Mouse (Mus musculus) cortical plate, adult 2 months (tissue): ENCODE results near the gene Ldah. TPM values are rescaled to one million over a fixed set of nuclear protein-coding genes. Genes with fewer than 3 reads are reported as not detected.

Source experiments
- H3K27ac ChIP-seq: fragments of 200-500 bp; 2 replicates; pipeline ENCODE4 v1.5.1; 2012; ENCODE audit warnings: low read length, control low read depth, inconsistent platforms; ENCODE audit not compliant: insufficient read depth
- H3K4me1 ChIP-seq: fragments of 200-500 bp; 2 replicates; pipeline ENCODE4 v1.6.1; 2011; ENCODE audit warnings: low read length; ENCODE audit not compliant: control insufficient read depth, insufficient read depth
- H3K4me3 ChIP-seq: fragments of 200-500 bp; 2 replicates; pipeline ENCODE4 v1.5.1; 2011; ENCODE audit warnings: mild to moderate bottlenecking, low read length, control low read depth; ENCODE audit not compliant: insufficient read depth
- CTCF ChIP-seq: fragments of 200-500 bp; IDR thresholded peaks from 2 replicates; pipeline ENCODE4 v1.5.1; 2011; ENCODE audit warnings: mild to moderate bottlenecking, control low read depth, low read length; ENCODE audit not compliant: insufficient read depth; ENCODE audit errors: extremely low read depth
- POLR2A ChIP-seq: fragments of 200-500 bp; IDR thresholded peaks from 2 replicates; pipeline ENCODE4 v1.6.1; 2011; ENCODE audit warnings: mild to moderate bottlenecking, low read length, control low read depth; ENCODE audit not compliant: insufficient read depth; ENCODE audit errors: extremely low read depth
- polyA plus RNA-seq: library from polyadenylated mRNA; depleted of rRNA; stranded (reverse); fragments of >200 nt; gene quantifications from 2 replicates; pipeline ENCODE4 v1.2.3, GENCODE M21; 2012; rRNA removed

Ldah gene
- polyA plus RNA-seq, 1 experiment: 54.7 TPM

DNA sequence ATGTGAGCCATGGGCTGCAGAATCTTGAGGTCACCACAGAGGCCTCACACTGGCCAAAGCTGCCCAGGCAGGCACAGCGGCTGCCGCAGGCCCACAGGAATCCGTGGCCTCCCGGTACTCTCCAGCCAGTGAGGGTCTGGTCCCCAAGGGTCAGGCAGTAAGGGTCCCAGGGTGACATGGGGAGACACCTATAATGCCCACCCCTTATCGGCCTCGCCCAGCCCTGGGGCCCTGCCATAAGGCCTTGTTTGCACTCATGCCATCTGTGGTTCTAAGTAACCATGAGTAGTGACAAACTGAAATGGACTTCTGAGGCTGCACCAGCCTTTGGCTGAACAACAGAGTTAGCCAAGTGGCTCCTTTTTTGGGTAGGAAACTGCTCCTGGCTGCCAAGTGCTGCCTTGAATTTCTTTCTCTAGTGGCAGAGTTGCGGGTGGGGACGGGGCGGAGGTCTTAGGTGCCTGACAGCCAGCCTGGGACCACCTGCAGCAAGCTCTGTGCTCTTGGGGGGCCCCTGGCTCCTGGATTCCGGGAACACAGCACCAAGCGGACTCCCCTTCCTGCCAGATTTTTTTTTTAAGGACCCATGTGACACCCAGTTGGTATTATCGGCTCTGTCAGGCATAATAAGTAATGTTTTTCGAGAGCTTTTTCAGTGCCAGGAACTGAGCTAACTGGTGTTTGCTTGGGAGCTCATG lies 117.5 kb downstream of the Ldah start:
- TF ChIP-seq POLR2A: no peak
- no peak for TF ChIP-seq CTCF
- Histone ChIP-seq H3K4me3 (no peak overlapping the region), H3K27ac (peak overlapping the region; percentile 73), H3K4me1 (0 out of 2 replicates have a peak, but pooled peaks cover 1% of the 10 kb centered on the region)

GRCm38 (mm10) chr12:8325943-8326522 lies 118.1 kb downstream of the Ldah start:
- Histone ChIP-seq H3K27ac (peak overlapping the region; percentile 73), H3K4me3 (no peak overlapping the region), H3K4me1 (0 out of 2 replicates have a peak, but pooled peaks cover 1% of the 10 kb centered on the region)
- no peak for TF ChIP-seq CTCF
- TF ChIP-seq POLR2A: 0 out of 2 replicates have a peak, but pooled peaks have one; percentile 4

- peaks cover 1% of the 10 kb centered on the region for H3K4me1 ChIP-seq
- TF ChIP-seq POLR2A (no peak), CTCF (peak; percentile 82)
- peak overlapping the region; percentile 62 for H3K27ac ChIP-seq
- no peak overlapping the region for H3K4me3 ChIP-seq
Measured at GRCm38 (mm10) chr12:8326825-8327674, 119.1 kb downstream of the Ldah start.

DNA sequence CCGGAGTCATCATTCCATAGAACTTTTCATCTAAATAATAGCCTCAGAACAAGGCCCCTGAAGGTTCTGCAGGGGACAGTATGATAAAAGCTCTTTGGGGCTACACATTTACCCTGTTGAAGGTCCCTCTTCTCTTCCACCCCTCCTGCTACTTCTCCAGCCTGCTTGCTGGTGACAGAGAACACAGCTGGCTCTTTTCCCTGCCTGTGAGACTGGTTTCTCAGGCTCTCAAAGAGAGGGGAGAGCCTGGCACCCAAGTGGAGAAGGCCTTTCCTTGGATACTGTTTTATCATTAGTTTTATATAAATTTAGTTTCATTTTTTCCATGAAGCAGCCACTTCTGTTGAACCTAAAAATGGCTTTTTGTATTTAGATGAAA lies 119.8 kb downstream of the Ldah start:
- Histone ChIP-seq H3K4me3 (no peak overlapping the region), H3K4me1 (peaks cover 3% of the 10 kb centered on the region), H3K27ac (peak overlapping the region; percentile 54)
- no peak for TF ChIP-seq POLR2A
- no peak for TF ChIP-seq CTCF

GRCm38 (mm10) chr12:8329236-8329635 lies 121.3 kb downstream of the Ldah start:
- Histone ChIP-seq H3K27ac (no peak overlapping the region), H3K4me1 (peaks cover 5% of the 10 kb centered on the region), H3K4me3 (no peak overlapping the region)
- TF ChIP-seq POLR2A (no peak), CTCF (no peak)

DNA sequence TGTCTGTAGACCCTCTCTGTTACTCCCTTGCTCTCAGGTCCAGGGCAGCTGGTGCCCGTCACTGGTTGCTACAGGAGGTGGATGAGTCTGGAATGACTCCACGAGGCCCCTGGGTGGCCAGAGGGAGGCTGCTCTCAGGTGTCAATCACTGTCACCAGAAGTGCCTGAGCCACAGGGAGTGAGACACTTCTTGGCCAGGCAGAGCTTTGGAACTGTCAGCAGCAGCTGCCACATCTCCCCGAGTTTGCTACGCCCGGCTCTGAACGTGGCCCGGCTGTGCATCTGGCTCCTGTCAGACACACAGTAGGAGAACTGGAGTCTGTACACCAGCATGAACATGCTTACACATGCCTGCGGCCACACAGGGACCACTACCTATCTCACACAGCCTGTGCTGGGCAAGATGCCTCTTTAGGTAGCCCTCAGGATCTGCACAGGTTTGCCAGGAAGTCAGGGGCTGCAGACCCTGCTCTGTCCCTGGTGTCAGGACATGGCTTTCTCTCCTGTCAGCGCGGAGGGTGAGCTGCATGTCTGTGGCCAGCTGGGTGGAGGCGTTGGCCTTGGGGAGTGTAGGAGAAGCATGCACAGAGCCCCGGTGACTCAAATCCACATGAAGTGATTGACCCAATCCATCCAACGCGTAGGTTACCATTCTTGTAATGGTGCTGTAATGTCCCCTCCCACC lies 123.7 kb downstream of the Ldah start:
- Histone ChIP-seq H3K4me3 (no peak overlapping the region), H3K27ac (peak overlapping the region; percentile 80), H3K4me1 (peaks cover 5% of the 10 kb centered on the region)
- TF ChIP-seq CTCF: no peak
- no peak for TF ChIP-seq POLR2A

DNA sequence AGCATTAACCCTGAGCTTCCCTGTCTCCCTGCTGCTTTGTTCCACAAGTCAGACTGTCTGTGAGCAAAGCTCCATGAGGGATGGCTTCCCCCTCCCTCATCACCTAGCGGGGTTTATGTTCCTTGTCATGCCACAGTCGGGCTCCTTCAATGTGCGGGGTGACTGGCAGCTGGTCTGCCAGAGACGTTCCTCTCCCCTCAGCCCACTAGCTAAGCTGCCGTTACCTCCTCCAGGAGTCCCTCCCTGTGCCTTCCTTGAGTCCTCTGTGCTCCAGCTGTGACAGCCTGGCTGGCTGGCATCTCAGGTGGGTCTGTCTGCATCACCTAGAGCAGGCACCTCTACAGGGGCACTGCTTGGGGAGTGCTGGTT lies 124.3 kb downstream of the Ldah start:
- Histone ChIP-seq H3K27ac (peak overlapping the region; percentile 80), H3K4me3 (no peak overlapping the region)

GRCm38 (mm10) chr12:8333617-8334016 lies 125.7 kb downstream of the Ldah start:
- H3K27ac ChIP-seq: peak overlapping the region; percentile 66; the same call in 1 of the 2 replicates
- H3K4me3 ChIP-seq: no peak overlapping the region
- TF ChIP-seq POLR2A: no peak
- TF ChIP-seq CTCF: no peak
- H3K4me1 ChIP-seq: peaks cover 3% of the 10 kb centered on the region

More for the DNA sequence above, 124.3 kb downstream of the Ldah start:
- H3K4me1 ChIP-seq: peaks cover 5% of the 10 kb centered on the region
- no peak for TF ChIP-seq CTCF
- TF ChIP-seq POLR2A: no peak

DNA sequence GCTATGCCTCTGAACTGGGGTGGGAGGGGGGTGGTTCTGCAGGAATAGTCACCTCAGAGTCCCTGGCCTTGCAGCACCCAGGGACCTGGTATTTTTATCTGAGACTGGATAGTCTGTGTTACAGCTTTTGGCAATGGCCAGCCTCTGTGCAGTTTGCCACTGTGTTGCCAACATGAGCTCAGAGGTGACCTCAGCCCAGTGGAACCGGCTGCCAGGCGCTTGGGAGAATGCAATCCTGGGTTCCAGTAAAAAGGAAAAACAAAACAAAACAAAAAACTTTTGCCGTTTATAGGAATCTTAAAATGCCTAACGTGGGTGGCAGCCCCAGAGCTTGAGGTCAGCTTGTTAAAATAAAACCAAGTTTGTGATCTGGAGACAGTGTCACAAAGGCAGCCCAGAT lies 126.4 kb downstream of the Ldah start:
- peak overlapping the region; percentile 66; the same call in 1 of the 2 replicates for H3K27ac ChIP-seq
- H3K4me1 ChIP-seq: peaks cover 3% of the 10 kb centered on the region
- TF ChIP-seq POLR2A (no peak), CTCF (no peak)
- H3K4me3 ChIP-seq: no peak overlapping the region

Other genes starting within 250 kb of the Ldah start
- gene Apob, start 230.5 kb upstream of the Ldah start, polyA plus RNA-seq: under 0.01 TPM in 1 of 2 replicates, not detected in the other
- gene Gdf7, start 93.8 kb downstream of the Ldah start, polyA plus RNA-seq: 0.06 and 0.23 TPM in 2 replicates
- 15.4 and 15.7 TPM in 2 replicates for gene Hs1bp3, start 105.3 kb downstream of the Ldah start, polyA plus RNA-seq